Mouse (Mus musculus): ENCODE data around the gene Ppdpf. TPM values are rescaled to one million over a fixed set of nuclear protein-coding genes. Genes with fewer than 3 reads are reported as not detected.
A peak's percentile ranks its signal among the peaks of the same experiment; 100 is the strongest.
"Not testable (repeated sequence)": the region's sequence is repeated elsewhere in the genome, so short reads cannot be mapped to it uniquely, and the experiment has no call there.

Ppdpf gene
- total and polyA plus RNA-seq, 3 experiments = 47.5 to 81.2 (median 57.7) TPM

DNA sequence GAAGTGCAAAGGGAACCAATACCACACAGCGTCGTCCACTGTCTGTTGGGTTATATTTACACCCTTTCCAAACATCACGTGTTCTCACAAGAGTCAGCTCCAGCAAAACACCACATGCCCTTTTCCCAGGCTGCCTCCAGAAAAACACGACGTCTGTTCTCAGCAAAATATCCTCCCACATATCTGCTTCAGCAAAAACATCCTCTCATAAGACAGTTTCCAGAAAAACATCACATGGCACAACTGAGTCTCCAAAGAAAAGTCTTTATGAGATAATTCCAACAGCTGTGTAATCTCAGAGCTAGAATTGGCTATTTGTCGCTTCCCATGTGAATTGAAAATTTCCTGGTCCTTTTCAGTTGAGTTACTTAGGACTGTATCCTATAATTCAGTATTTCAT is 6.1 kb upstream of the Ppdpf start:
- no peak for TF ChIP-seq POLR2A (IDR thresholded peaks at IDR 0.05; ENCODE audit: insufficient read depth, low read depth, low read length)
- no peak for TF ChIP-seq EP300 (IDR thresholded peaks at IDR 0.05; ENCODE audit: insufficient read depth, low read depth, low read length)
- TF ChIP-seq CTCF (IDR thresholded peaks at IDR 0.05) = no peak
- peak in 1 of 2 experiments; percentile 15 for DNase-seq

DNA sequence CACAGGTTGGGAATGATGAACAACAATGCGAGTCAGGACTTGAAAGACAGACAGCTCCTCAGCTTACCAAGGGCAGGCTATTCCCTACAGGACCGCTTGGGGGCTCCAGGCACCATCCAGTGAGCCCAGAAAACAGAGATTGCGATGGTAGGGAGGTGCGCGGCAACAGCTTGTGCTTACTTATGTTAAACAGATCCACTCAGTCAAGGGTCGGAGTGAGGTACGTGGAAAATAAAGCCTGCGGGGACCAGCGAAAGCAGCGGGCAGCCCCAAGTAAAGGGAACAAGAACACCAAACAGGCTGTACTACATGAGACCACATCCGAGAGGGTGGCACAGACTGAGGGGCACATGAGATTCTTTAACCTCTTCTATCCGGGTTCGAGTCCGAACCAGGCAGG is 412 bp upstream of the Ppdpf start:
- WGBS = 0% methylated on average over 14 of the region's 14 CpGs
- peak overlapping the region; percentile 57 for H3K9ac ChIP-seq (ENCODE audit: low read depth, low read length)
- intact Hi-C loops (cut with DNase I) = loop anchor here (1.0 to 10.0 kb wide), 5 partner anchors 54 to 398 kb away; partner anchors contain the start of gene Uckl1
- peak overlapping the region; percentile 50 for H3K4me3 ChIP-seq
- no peaks in the 10 kb centered on the region for H3K27me3 ChIP-seq (ENCODE audit: control insufficient read depth, insufficient read depth, low read length)
- peak; percentile 92 for TF ChIP-seq EP300 (IDR thresholded peaks at IDR 0.05; ENCODE audit: insufficient read depth, low read depth, low read length)
- no peak for TF ChIP-seq POLR2A (IDR thresholded peaks at IDR 0.05; ENCODE audit: insufficient read depth, low read depth, low read length)
- TF ChIP-seq CTCF (IDR thresholded peaks at IDR 0.05) = peak; percentile 98
- H3K4me1 ChIP-seq (ENCODE audit: control insufficient read depth, insufficient read depth, low read length) = peaks cover 8% of the 10 kb centered on the region
- peak overlapping the region; percentile 89 for H3K27ac ChIP-seq
- peak; percentile 87 to 89 for DNase-seq
- no peaks in the 10 kb centered on the region for H3K79me2 ChIP-seq (replicated peaks; ENCODE audit: control insufficient read depth, insufficient read depth, low read length)
- H3K36me3 ChIP-seq (ENCODE audit: control insufficient read depth, insufficient read depth, low read length) = peaks cover 6% of the 10 kb centered on the region; the same call in 1 of the 2 replicates

More for the DNA sequence above, 6.1 kb upstream of the Ppdpf start:
- no peaks in the 10 kb centered on the region for H3K36me3 ChIP-seq (ENCODE audit: control insufficient read depth, insufficient read depth, low read length)
- peaks cover 1% of the 10 kb centered on the region; the same call in 1 of the 2 replicates for H3K4me1 ChIP-seq (ENCODE audit: control insufficient read depth, insufficient read depth, low read length)
- WGBS = 33% methylated on average over 6 of the region's 6 CpGs
- no peaks in the 10 kb centered on the region for H3K79me2 ChIP-seq (replicated peaks; ENCODE audit: control insufficient read depth, insufficient read depth, low read length)
- no peaks in the 10 kb centered on the region for H3K27me3 ChIP-seq (ENCODE audit: control insufficient read depth, insufficient read depth, low read length)
- H3K4me3 ChIP-seq = no peak overlapping the region
- no peak overlapping the region for H3K27ac ChIP-seq
- no peak overlapping the region for H3K9ac ChIP-seq (ENCODE audit: low read depth, low read length)
- intact Hi-C loops (cut with DNase I) = loop anchor here (10.0 kb wide), 1 partner anchor 404 kb away; the partner anchor contains the start of gene Uckl1

DNA sequence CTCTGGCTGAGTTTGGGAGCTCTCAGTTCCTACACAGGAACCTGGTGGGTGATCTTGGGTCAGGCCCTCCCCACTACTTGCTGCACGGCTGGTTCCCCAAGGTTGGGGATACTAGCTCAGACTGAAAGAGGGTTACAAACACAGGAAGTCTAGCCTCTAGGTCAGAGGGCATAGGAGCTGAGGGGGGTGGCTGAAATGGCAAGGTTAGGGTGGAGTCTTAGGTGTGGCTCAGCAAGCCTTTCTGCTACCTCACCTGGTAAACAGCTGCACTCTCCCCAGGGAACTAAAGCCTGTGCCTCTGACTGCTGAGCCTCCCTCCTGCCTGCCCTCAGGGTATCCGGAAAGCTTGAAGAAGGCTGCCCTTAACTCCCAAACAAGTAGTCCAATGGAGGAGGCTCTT is 1.6 kb downstream of the Ppdpf start:
- H3K79me2 ChIP-seq (replicated peaks; ENCODE audit: control insufficient read depth, insufficient read depth, low read length) = no peaks in the 10 kb centered on the region
- peak overlapping the region; percentile 30; the same call in 1 of the 2 replicates for H3K9ac ChIP-seq (ENCODE audit: low read depth, low read length)
- peak; percentile 43 to 54 for DNase-seq
- peaks cover 8% of the 10 kb centered on the region for H3K4me1 ChIP-seq (ENCODE audit: control insufficient read depth, insufficient read depth, low read length)
- H3K36me3 ChIP-seq (ENCODE audit: control insufficient read depth, insufficient read depth, low read length) = peaks cover 6% of the 10 kb centered on the region; the same call in 1 of the 2 replicates
- 35% methylated on average over 2 of the region's 2 CpGs for WGBS
- peak overlapping the region; percentile 89 for H3K27ac ChIP-seq
- H3K27me3 ChIP-seq (ENCODE audit: control insufficient read depth, insufficient read depth, low read length) = no peaks in the 10 kb centered on the region
- intact Hi-C loops (cut with DNase I) = loop anchor here (2.0 to 10.0 kb wide), 4 partner anchors 22 to 396 kb away; partner anchors contain the start of gene Uckl1
- no peak for TF ChIP-seq POLR2A (IDR thresholded peaks at IDR 0.05; ENCODE audit: insufficient read depth, low read depth, low read length)
- TF ChIP-seq EP300 (IDR thresholded peaks at IDR 0.05; ENCODE audit: insufficient read depth, low read depth, low read length) = no peak
- no peak for TF ChIP-seq CTCF (IDR thresholded peaks at IDR 0.05)
- H3K4me3 ChIP-seq = no peak overlapping the region

DNA sequence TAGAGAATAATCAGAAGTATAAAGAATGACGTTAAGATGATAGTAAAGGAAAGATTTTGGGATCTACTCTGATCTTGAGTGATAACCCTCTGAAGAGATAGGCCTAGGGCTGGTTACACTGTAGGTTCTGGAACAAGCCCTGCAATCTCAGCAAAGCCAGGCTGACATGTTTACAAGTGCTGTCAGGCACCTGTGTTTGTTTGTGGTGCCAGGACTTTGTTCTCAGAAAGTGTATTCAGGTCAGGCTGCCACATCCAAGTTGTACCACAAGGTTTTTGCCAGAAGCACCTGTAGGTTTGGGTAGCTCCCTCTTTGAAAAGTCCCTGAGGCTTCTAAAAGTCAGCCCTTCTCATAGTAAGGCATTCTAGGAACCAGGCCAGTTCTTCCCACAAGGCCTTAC is 2.3 kb downstream of the Ppdpf start:
- H3K27me3 ChIP-seq (ENCODE audit: control insufficient read depth, insufficient read depth, low read length) = no peaks in the 10 kb centered on the region
- no peaks in the 10 kb centered on the region for H3K79me2 ChIP-seq (replicated peaks; ENCODE audit: control insufficient read depth, insufficient read depth, low read length)
- DNase-seq = no peak
- peak overlapping the region; percentile 89 for H3K27ac ChIP-seq
- H3K4me1 ChIP-seq (ENCODE audit: control insufficient read depth, insufficient read depth, low read length) = peaks cover 8% of the 10 kb centered on the region
- WGBS = 50% methylated on average over 1 of the region's 1 CpGs
- no peak for TF ChIP-seq POLR2A (IDR thresholded peaks at IDR 0.05; ENCODE audit: insufficient read depth, low read depth, low read length)
- no peak for TF ChIP-seq EP300 (IDR thresholded peaks at IDR 0.05; ENCODE audit: insufficient read depth, low read depth, low read length)
- no peak for TF ChIP-seq CTCF (IDR thresholded peaks at IDR 0.05)
- no peak overlapping the region for H3K4me3 ChIP-seq
- intact Hi-C loops (cut with DNase I) = loop anchor here (2.0 to 10.0 kb wide), 4 partner anchors 21 to 395 kb away; partner anchors contain the start of gene Uckl1
- H3K36me3 ChIP-seq (ENCODE audit: control insufficient read depth, insufficient read depth, low read length) = peaks cover 6% of the 10 kb centered on the region; the same call in 1 of the 2 replicates
- no peak overlapping the region for H3K9ac ChIP-seq (ENCODE audit: low read depth, low read length)

DNA sequence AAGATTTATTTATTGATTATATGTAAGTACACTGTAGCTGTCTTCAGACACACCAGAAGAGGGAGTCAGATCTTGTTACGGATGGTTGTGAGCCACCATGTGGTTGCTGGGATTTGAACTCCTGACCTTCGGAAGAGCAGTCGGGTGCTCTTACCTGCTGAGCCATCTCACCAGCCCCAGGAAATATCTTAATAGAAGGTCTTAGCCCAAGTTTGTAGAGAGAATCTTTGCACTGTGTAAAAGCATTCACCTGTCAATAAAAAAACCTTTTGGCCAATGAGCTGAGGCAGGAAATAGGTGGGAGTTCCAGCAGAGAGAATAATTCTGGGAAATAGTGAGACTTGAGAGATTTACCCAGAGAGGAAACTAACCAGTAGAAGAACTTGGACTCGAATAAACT is 4.3 kb downstream of the Ppdpf start:
- H3K36me3 ChIP-seq (ENCODE audit: control insufficient read depth, insufficient read depth, low read length); H3K9ac ChIP-seq (ENCODE audit: low read depth, low read length); H3K27me3 ChIP-seq (ENCODE audit: control insufficient read depth, insufficient read depth, low read length); H3K79me2 ChIP-seq (replicated peaks; ENCODE audit: control insufficient read depth, insufficient read depth, low read length); intact Hi-C loops (cut with DNase I); H3K27ac ChIP-seq; H3K4me1 ChIP-seq (ENCODE audit: control insufficient read depth, insufficient read depth, low read length); DNase-seq; H3K4me3 ChIP-seq: not testable (repeated sequence)
- WGBS = 54% methylated on average over 4 of the region's 4 CpGs

DNA sequence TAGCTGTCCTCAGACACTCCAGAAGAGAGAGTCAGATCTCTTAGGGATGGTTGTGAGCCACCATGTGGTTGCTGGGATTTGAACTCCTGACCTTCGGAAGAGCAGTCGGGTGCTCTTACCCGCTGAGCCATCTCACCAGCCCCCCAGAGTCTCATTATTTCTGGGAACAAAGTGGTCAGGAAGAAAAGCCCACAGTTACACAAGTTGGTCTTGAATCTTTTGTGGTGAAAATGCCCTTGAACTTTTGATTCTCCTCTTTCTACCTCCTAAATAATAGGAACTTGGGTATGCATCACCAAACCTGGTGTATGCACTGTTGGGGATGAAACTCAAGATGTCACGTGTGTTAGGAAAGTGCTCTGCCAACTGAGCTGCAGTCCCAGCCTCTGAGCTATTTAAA is 4.9 kb downstream of the Ppdpf start:
- Histone ChIP-seq H3K4me3 (no peak overlapping the region), H3K9ac (ENCODE audit: low read depth, low read length) (no peak overlapping the region), H3K79me2 (replicated peaks; ENCODE audit: control insufficient read depth, insufficient read depth, low read length) (no peaks in the 10 kb centered on the region), H3K27ac (no peak overlapping the region), H3K27me3 (ENCODE audit: control insufficient read depth, insufficient read depth, low read length) (no peaks in the 10 kb centered on the region), H3K36me3 (ENCODE audit: control insufficient read depth, insufficient read depth, low read length) (peaks cover 6% of the 10 kb centered on the region; the same call in 1 of the 2 replicates), H3K4me1 (ENCODE audit: control insufficient read depth, insufficient read depth, low read length) (peaks cover 8% of the 10 kb centered on the region)
- intact Hi-C loops (cut with DNase I) = no loop called here
- TF ChIP-seq CTCF (IDR thresholded peaks at IDR 0.05) = no peak
- TF ChIP-seq POLR2A (IDR thresholded peaks at IDR 0.05; ENCODE audit: insufficient read depth, low read depth, low read length) = no peak
- TF ChIP-seq EP300 (IDR thresholded peaks at IDR 0.05; ENCODE audit: insufficient read depth, low read depth, low read length) = no peak
- DNase-seq = no peak
- WGBS = 65% methylated on average over 4 of the region's 4 CpGs

Measured in heart, adult 2 months (tissue).